Mouse (Mus musculus) heart, postnatal 0 days (tissue): ENCODE data around the gene Med9. TPM values are rescaled to one million over a fixed set of nuclear protein-coding genes. Genes with fewer than 3 reads are reported as not detected.
"Not testable (repeated sequence)": the region's sequence is repeated elsewhere in the genome, so short reads cannot be mapped to it uniquely, and the experiment has no call there.

Source experiments
- ATAC-seq: fragments of 200-750 bp; cut with Nextera tagmentation; 2 replicates; pipeline ENCODE4 v1.8.0; 2017; ENCODE audit warnings: low read depth, moderate number of reproducible peaks, moderate library complexity; ENCODE audit not compliant: insufficient read depth
- DNase-seq: peaks from one replicate; pipeline ENCODE4 v3.0.0-alpha.2; 2016; ENCODE audit warnings: low spot score
- H3K27ac ChIP-seq: fragments of 300-500 bp; sonication (generic); 2 replicates; pipeline ENCODE4 v1.5.1; 2014; ENCODE audit warnings: low read depth, mild to moderate bottlenecking
- H3K27me3 ChIP-seq: fragments of 300-500 bp; sonication (generic); 2 replicates; pipeline ENCODE4 v1.6.1; 2014; ENCODE audit warnings: low read length, mixed read lengths; ENCODE audit not compliant: control insufficient read depth, insufficient read depth
- H3K36me3 ChIP-seq: fragments of 300-500 bp; sonication (generic); replicated peaks from 2 replicates; pipeline ENCODE4 v1.6.1; 2014; ENCODE audit warnings: low read length, mixed read lengths; ENCODE audit not compliant: control insufficient read depth, insufficient read depth
- H3K4me1 ChIP-seq: fragments of 300-500 bp; sonication (generic); 2 replicates; pipeline ENCODE4 v1.6.1; 2014; ENCODE audit warnings: antibody characterized with exemption; ENCODE audit not compliant: control insufficient read depth, insufficient read depth
- H3K4me2 ChIP-seq: fragments of 300-500 bp; sonication (generic); 2 replicates; pipeline ENCODE4 v1.6.1; 2014; ENCODE audit warnings: low read depth, mild to moderate bottlenecking, low read length, moderate library complexity
- H3K4me3 ChIP-seq: fragments of 300-500 bp; sonication (generic); 2 replicates; pipeline ENCODE4 v1.5.1; 2014; ENCODE audit warnings: low read depth, low read length
- H3K9ac ChIP-seq: fragments of 300-500 bp; sonication (generic); replicated peaks from 2 replicates; pipeline ENCODE4 v1.6.1; 2014; ENCODE audit warnings: low read depth, low read length, mixed read lengths
- H3K9me3 ChIP-seq: fragments of 300-500 bp; sonication (generic); replicated peaks from 2 replicates; pipeline ENCODE4 v1.6.1; 2016; ENCODE audit warnings: low read length; ENCODE audit not compliant: control insufficient read depth
- CTCF ChIP-seq: IDR thresholded peaks from 2 replicates; pipeline ENCODE4 v1.5.1; 2016; ENCODE audit warnings: antibody characterized with exemption, control low read depth, low read depth
- EP300 ChIP-seq: IDR thresholded peaks from 2 replicates; pipeline ENCODE4 v1.6.1; 2016; ENCODE audit warnings: antibody characterized with exemption, low read depth
- WGBS: fragments of 180-500 bp; shearing (Covaris S2); extraction: QIAGEN DNeasy Blood & Tissue Kit; methylation state at CpG from one replicate; pipeline ENCODE4 v1.1.7; 2014; 5-methylcytosine and 5-hydroxymethylcytosine counted together
- polyA plus RNA-seq: library from polyadenylated mRNA; unstranded; fragments of >200 nt; fragmentation: Nextera tagmentation; extraction: Ambion mirVana; gene quantifications from 2 replicates; pipeline ENCODE4 v1.2.1, GENCODE M21; 2015
- total RNA-seq: library from RNA; depleted of rRNA; stranded (reverse); fragments of >200 nt; gene quantifications from 2 replicates; pipeline ENCODE4 v1.2.3, GENCODE M21; 2014; ENCODE audit warnings: low replicate concordance

Med9 gene
- total and polyA plus RNA-seq, 2 experiments from 2014 or later = 33.0 to 40.8 TPM

- H3K27me3 ChIP-seq = no peaks in the 10 kb centered on the region
- TF ChIP-seq EP300 = no peak
- TF ChIP-seq CTCF = no peak
- no peak overlapping the region for H3K4me3 ChIP-seq
- no peak overlapping the region for H3K27ac ChIP-seq
- DNase-seq = no peak
- no peak for ATAC-seq
- no peaks in the 10 kb centered on the region for H3K36me3 ChIP-seq
- no peak overlapping the region for H3K9ac ChIP-seq
- no peaks in the 10 kb centered on the region for H3K9me3 ChIP-seq
- H3K4me1 ChIP-seq = peaks cover 10% of the 10 kb centered on the region; the same call in 1 of the 2 replicates
- 83% methylated on average over 3 of the region's 3 CpGs for WGBS
- no peak overlapping the region for H3K4me2 ChIP-seq
Observed at GRCm38 (mm10) chr11:59937023-59937422, 11.0 kb upstream of the Med9 start.

GRCm38 (mm10) chr11:59937615-59938014 lies 10.4 kb upstream of the Med9 start:
- no peak overlapping the region for H3K27ac ChIP-seq
- no peaks in the 10 kb centered on the region for H3K9me3 ChIP-seq
- no peak overlapping the region for H3K4me2 ChIP-seq
- H3K36me3 ChIP-seq = no peaks in the 10 kb centered on the region
- no peak for TF ChIP-seq EP300
- TF ChIP-seq CTCF = no peak
- H3K27me3 ChIP-seq = no peaks in the 10 kb centered on the region
- no peak for DNase-seq
- H3K4me3 ChIP-seq = no peak overlapping the region
- WGBS = 36% methylated on average over 2 of the region's 2 CpGs
- no peak for ATAC-seq
- H3K4me1 ChIP-seq = peaks cover 12% of the 10 kb centered on the region; the same call in 1 of the 2 replicates
- H3K9ac ChIP-seq = no peak overlapping the region

DNA sequence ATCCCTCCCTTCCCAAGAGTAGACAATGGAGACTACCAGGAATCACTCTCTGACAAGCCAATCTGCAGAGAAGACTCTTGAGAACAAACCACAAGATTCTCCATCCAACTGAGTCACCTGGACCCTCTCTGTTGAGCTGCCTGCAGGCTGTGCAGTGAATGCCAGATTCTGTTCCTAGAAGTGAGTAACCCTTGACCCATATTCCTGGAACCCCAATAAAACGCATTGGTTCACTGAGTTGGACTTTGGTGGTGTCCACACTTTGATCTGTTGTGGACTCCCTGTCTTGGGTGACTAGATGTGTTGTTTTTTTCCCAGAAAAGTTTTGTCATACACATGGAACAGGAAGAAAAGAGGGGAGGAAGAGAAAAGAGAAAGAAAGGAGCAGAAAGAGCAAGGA lies 8.2 kb upstream of the Med9 start:
- H3K4me2 ChIP-seq = no peak overlapping the region
- no peaks in the 10 kb centered on the region for H3K36me3 ChIP-seq
- no peak for TF ChIP-seq CTCF
- TF ChIP-seq EP300 = no peak
- no peak overlapping the region for H3K4me3 ChIP-seq
- ATAC-seq (no peak), DNase-seq (no peak)
- no peak overlapping the region for H3K27ac ChIP-seq
- 68% methylated on average over 1 of the region's 1 CpGs for WGBS
- H3K27me3 ChIP-seq = no peaks in the 10 kb centered on the region
- H3K9ac ChIP-seq = no peak overlapping the region
- H3K4me1 ChIP-seq = peaks cover 8% of the 10 kb centered on the region; the same call in 1 of the 2 replicates
- no peaks in the 10 kb centered on the region for H3K9me3 ChIP-seq

- Histone ChIP-seq H3K9ac (no peak overlapping the region), H3K36me3 (no peaks in the 10 kb centered on the region), H3K4me2 (no peak overlapping the region), H3K27ac (no peak overlapping the region), H3K27me3 (no peaks in the 10 kb centered on the region), H3K4me3 (no peak overlapping the region), H3K9me3 (no peaks in the 10 kb centered on the region), H3K4me1 (peaks cover 8% of the 10 kb centered on the region; the same call in 1 of the 2 replicates)
- DNase-seq (no peak), ATAC-seq (no peak; the same call in 1 of the 2 replicates)
- TF ChIP-seq EP300 (no peak), CTCF (no peak)
- 36% methylated on average over 3 of the region's 3 CpGs for WGBS
Observed at GRCm38 (mm10) chr11:59940645-59941044, 7.4 kb upstream of the Med9 start.

- DNase-seq (no peak), ATAC-seq (no peak)
- H3K9ac ChIP-seq = no peak overlapping the region
Observed at GRCm38 (mm10) chr11:59941391-59941790, 6.6 kb upstream of the Med9 start.

GRCm38 (mm10) chr11:59944855-59945254 lies 3.2 kb upstream of the Med9 start:
- H3K9me3 ChIP-seq, H3K27me3 ChIP-seq, H3K4me3 ChIP-seq, DNase-seq, H3K4me2 ChIP-seq, H3K36me3 ChIP-seq, ATAC-seq, H3K27ac ChIP-seq, H3K9ac ChIP-seq: not testable (repeated sequence)
- peaks cover 20% of the 10 kb centered on the region; the same call in 1 of the 2 replicates for H3K4me1 ChIP-seq
- WGBS = 94% methylated on average over 9 of the region's 10 CpGs

More at GRCm38 (mm10) chr11:59941391-59941790, 6.6 kb upstream of the Med9 start:
- TF ChIP-seq EP300 (no peak), CTCF (no peak)
- no peaks in the 10 kb centered on the region for H3K36me3 ChIP-seq
- H3K27me3 ChIP-seq = no peaks in the 10 kb centered on the region
- no peak overlapping the region for H3K4me3 ChIP-seq
- 7% methylated on average over 3 of the region's 3 CpGs for WGBS
- no peak overlapping the region for H3K4me2 ChIP-seq
- no peaks in the 10 kb centered on the region for H3K9me3 ChIP-seq
- H3K4me1 ChIP-seq = peaks cover 8% of the 10 kb centered on the region; the same call in 1 of the 2 replicates
- no peak overlapping the region for H3K27ac ChIP-seq
